Mouse (Mus musculus): ENCODE results near the gene Orai2.

- TF ChIP-seq CTCF (IDR thresholded peaks at IDR 0.05; ENCODE audit: control insufficient read depth, insufficient read depth, insufficient replicate concordance, low read depth, low read length) (no peak), POLR2A (IDR thresholded peaks at IDR 0.05; ENCODE audit: control insufficient read depth, low read depth, low read length) (no peak)
These were observed 61.5 kb downstream of the Orai2 start for GRCm38 (mm10) chr5:136109042-136109441.

Data from testis, adult 2 months (tissue).